Mouse (Mus musculus): ENCODE measurements at regions not wholly inside any gene's neighbourhood (a gene's known extent, or its start where the extent isn't known, plus 50 kb on each side); places are given as distances from the start of the nearest gene placed in this dataset.
A peak's percentile ranks its signal among the peaks of the same experiment; 100 is the strongest.
"Not testable (repeated sequence)": the region's sequence is repeated elsewhere in the genome, so short reads cannot be mapped to it uniquely, and the experiment has no call there.

DNA sequence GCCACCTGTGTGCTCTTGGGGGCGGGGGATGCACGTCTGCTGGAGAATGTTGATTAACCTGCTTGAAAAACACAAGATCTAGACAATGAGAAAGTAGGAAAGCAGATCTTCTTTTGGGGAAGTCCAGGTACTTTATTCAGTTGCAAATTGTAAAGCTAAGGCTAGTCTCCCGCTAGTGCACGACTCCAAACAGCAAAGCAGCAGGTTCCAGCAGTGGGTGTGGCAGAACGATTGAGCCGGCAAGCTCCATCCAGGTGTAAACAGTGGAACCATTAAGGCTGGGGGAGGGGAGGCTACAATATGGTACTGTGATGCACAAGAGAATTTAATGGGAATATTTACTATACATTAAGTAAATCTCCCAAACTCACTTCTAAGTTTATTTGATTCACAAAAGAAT lies 448.6 kb upstream of the Cobl start:
- not testable (repeated sequence) for DNase-seq (ENCODE audit: extremely low spot score, low read depth, low spot score)

- DNase-seq (ENCODE audit: extremely low spot score, low read depth, low spot score) = no peak
These were observed 409.0 kb upstream of the Cobl start for GRCm38 (mm10) chr11:12873712-12874111.

GRCm38 (mm10) chr11:12872802-12873201 lies 408.0 kb upstream of the Cobl start:
- no peak for DNase-seq (ENCODE audit: extremely low spot score, low read depth, low spot score)

DNA sequence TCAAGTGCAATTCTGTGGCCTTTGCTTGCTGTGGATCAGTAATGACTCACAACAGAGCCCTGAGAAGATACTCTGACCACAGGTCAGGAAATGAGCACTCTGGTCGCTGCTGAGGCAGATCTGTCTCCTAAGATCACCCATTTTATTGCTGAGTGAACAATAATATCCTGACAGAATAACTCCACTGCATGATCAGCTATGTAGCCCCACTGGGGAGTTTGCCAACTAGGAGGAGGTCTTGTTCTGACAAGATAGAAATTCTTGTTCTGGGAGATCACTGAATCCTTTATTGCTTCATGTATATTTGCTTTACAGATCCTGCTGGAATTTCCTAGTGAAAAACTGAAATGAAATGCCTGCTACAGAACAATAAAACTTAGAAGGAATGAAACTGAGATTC lies 407.6 kb upstream of the Cobl start:
- no peak for DNase-seq (ENCODE audit: extremely low spot score, low read depth, low spot score)

- no peak for DNase-seq (ENCODE audit: extremely low spot score, low read depth, low spot score)
These were observed 402.8 kb upstream of the Cobl start for GRCm38 (mm10) chr11:12867541-12867940.

GRCm38 (mm10) chr11:12865034-12865620 lies 400.4 kb upstream of the Cobl start:
- DNase-seq (ENCODE audit: extremely low spot score, low read depth, low spot score) = no peak

GRCm38 (mm10) chr11:12859344-12859930 lies 394.7 kb upstream of the Cobl start:
- DNase-seq (ENCODE audit: extremely low spot score, low read depth, low spot score) = no peak

DNA sequence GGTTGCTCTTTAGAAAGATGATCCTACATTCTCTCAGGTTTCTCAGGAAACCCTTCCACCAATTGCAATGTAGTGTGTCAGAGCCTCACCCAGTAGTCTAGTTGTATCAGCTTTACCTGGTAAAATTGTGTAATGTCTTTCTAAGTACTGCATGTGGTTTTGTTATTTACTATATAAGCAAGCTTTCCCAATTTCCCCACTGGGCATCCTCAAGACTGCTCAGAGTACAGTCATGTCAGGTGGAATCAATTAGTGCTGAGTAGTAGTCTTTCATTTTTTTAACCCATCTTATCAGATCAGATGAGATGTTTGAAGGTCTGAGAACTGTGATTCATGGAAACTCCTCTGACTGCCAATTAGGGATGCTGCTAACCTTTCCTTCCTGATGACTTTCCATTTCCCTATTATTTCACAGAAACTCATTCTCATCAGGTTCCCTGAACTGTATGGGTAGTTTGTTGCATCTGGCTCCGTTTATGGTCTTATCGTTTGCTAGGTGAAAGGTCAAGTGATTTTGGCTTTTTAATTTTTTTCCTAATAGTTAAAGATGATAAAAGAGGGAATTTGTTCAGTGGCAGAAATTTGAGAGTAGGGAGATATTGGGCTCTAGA lies 393.6 kb upstream of the Cobl start:
- DNase-seq (ENCODE audit: extremely low spot score, low read depth, low spot score) = no peak

- no peak for DNase-seq (ENCODE audit: extremely low spot score, low read depth, low spot score)
These were observed 392.8 kb upstream of the Cobl start for GRCm38 (mm10) chr11:12857358-12858199.

GRCm38 (mm10) chr11:12847793-12848192 lies 383.0 kb upstream of the Cobl start:
- no peak for DNase-seq (ENCODE audit: extremely low spot score, low read depth, low spot score)

DNA sequence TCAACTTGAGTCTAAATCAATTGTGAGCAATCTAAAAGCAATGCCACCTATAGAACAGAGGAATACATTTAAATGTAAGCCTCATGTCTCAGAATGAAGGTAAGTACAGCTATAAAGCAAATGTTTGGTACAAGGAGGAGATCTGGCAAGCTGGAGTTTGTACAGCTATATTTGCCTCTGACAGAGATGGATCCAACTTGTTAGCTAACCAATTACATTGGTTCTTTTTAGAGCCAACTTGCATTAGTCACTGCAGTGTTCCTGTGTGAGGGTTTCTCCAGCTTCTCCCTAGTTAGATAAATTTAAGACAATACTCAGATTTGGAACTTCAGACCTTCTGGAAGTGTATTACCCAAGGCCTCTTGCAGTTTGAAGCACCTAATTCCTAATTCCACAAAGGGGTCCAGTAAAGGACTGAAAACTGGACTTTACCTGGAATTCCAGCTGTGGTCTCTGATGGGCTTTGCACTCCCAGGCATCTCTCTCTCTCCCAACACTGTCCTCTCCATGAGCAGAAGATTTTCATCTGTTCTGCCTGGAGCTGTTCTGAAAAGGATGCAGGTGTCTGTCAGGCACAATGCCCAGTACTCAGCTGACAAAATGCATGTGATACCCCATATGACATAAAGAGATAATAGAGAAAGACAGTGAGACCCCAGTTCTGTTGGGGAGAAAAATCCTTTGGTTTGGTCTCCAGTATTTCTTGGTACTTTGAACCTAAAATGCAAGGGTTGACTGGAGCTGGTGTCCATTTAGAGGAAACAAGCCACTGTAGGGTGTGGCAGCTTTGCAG lies 379.1 kb upstream of the Cobl start:
- DNase-seq (ENCODE audit: extremely low spot score, low read depth, low spot score) = no peak

- no peak for DNase-seq (ENCODE audit: extremely low spot score, low read depth, low spot score)
These were observed 376.6 kb upstream of the Cobl start for GRCm38 (mm10) chr11:12841393-12841792.

- DNase-seq (ENCODE audit: extremely low spot score, low read depth, low spot score) = no peak
These were observed 373.2 kb upstream of the Cobl start for GRCm38 (mm10) chr11:12837920-12838319.

DNA sequence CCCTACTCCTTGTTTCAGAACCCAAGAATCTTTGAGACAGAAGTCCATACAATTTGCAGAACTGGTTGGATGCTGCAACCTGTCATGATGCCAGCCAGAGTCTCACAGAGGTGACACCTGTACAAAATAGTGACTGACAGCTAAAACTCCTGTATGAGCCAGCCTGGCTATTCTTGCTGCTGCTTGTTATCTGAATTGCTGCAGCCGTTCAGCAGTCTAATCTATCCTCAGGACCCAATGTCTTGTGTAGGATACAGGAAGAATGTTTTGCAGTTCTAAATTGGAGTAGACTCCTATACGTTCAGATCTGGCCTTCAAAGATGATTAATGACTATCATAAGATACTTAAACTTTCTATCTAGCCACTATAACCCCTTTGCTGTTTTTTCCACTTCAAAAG lies 372.6 kb upstream of the Cobl start:
- DNase-seq (ENCODE audit: extremely low spot score, low read depth, low spot score) = no peak

GRCm38 (mm10) chr11:12836387-12836786 lies 371.6 kb upstream of the Cobl start:
- no peak for DNase-seq (ENCODE audit: extremely low spot score, low read depth, low spot score)

DNA sequence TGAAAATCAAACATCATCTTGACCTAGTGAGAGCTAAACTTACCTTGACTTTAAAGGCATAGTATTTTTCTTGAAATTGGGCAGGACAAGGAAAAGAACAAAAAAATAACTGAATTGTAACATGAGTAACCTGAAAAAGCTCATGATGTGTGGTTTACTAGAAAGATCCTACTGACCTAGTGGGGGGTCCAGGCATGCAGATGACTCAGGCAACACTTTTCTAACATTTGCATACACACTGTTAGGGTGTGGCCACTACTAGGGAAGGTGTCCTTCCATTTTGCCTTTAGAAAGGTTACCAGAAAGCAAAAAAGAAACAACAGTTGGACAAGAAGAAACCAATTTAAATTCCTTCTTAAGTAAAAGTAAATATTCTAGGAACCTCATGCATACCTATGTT lies 347.3 kb upstream of the Cobl start:
- DNase-seq (ENCODE audit: extremely low spot score, low read depth, low spot score) = no peak

DNA sequence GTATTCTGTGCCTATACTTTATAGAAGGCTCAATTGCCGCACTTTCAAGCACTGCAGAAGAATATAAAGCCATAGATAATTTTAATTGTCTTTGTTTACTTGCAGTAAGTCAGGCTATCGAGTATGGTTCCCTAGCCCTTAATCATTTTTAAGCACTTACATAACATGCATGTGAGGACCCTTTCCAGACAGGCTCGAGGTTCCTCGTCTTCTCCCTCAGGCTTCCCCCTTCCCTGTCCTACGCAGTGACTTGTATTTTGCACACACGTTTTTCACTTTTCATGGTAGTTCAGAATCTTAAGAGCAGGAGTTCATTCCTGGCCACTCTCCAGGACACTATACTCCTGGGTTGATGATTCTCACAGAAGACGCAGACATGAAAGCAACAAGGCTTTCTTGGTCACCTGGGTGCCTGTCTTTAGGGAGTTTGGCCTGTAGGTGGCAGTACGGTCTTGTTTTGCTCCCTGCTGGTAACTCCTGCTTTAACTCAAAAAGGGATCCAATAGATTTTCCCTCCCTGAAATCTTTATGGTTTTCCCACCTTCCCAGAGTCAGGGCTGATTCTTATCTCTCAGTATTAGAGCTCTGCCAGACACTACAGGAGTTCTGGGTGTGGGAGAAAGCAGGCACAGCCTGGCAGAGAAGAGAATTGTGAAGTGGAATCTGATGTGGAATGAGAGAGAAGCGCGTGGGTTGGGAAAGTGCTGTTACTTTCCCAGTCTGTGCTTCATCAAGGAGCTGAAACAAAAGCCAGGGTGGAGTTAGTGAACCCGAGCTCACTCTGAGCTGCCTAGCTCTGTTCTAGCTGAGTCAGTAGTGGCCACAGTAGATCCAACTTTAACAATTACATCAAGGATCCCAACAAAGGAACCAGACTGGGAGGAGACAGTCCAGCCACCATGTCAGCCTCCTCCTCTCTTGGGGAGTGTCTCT lies 346.5 kb upstream of the Cobl start:
- DNase-seq (ENCODE audit: extremely low spot score, low read depth, low spot score) = peak; percentile 53
